Mouse (Mus musculus) myocyte (in vitro differentiated cells): ENCODE results near the gene Jakmip3.

Experiments
- CEBPB ChIP-seq: IDR thresholded peaks from 2 replicates; pipeline ENCODE4 v1.6.1; 2011; ENCODE audit warnings: mild to moderate bottlenecking, moderate library complexity; ENCODE audit not compliant: poor library complexity, insufficient read depth, severe bottlenecking
- MYOG ChIP-seq, 3 experiments: IDR thresholded peaks; one replicate each; pipeline ENCODE4 v1.6.1; 2011; ENCODE audit warnings: control low read depth in 2 of 3, low read depth in 2 of 3, mild to moderate bottlenecking in 2 of 3; ENCODE audit not compliant: insufficient read length in 2 of 3, control insufficient read depth in 1 of 3, insufficient read depth in 1 of 3
- POLR2A ChIP-seq: IDR thresholded peaks from one replicate; pipeline ENCODE4 v1.6.1; 2011; ENCODE audit warnings: low read depth, mild to moderate bottlenecking, control low read depth, moderate library complexity; ENCODE audit not compliant: insufficient read length

GRCm38 (mm10) chr7:139082281-139082680, 141.8 kb downstream of the Jakmip3 start:
- TF ChIP-seq CEBPB (no peak), POLR2A (no peak), MYOG (IDR thresholded peaks at IDR 0.05; ENCODE audit: control insufficient read depth in 1 of 3, insufficient read depth in 1 of 3, insufficient read length in 2 of 3, low read depth in 2 of 3) (no peak)
